Mouse (Mus musculus) embryonic stem cell, embryonic (primary cell): Measurements from ENCODE around the gene Eef1akmt4.

Experiments
- CTCF ChIA-PET, 4 experiments: fragments of 300-600 bp in 2 of 4; fragments of 350-600 bp in 2 of 4; sonication (Branson Sonifier 250); formaldehyde crosslinking; loops; one replicate each; lab custom pipeline; 2022; ENCODE audit warnings: inconsistent platforms in 2 of 4; lab: Charles Lee
- POLR2A ChIA-PET, 4 experiments: fragments of 300-600 bp in 2 of 4; fragments of 350-600 bp in 2 of 4; sonication (Branson Sonifier 250); formaldehyde crosslinking; loops; one replicate each; lab custom pipeline; 2022; ENCODE audit warnings: antibody characterized with exemption in 4 of 4, inconsistent platforms in 1 of 4; lab: Charles Lee

The Eef1akmt4 gene

GRCm38 (mm10) chr16:20611357-20612227 is at the start of gene Eef1akmt4, which contains the start of the genes Gm49333 and Alg3:
Eef1akmt4 (plus strand) TSS chr16:20611593.
Gm49333 (plus strand) TSS chr16:20611610.
Alg3 (minus strand) TSS chr16:20611735.
- CTCF ChIA-PET: interaction anchor here (0.6 to 1.5 kb wide), 9 partner anchors 9 to 859 kb away, joined by 3 to 7 read pairs (median 3); partner anchors contain the start of gene Camk2n2 (in 1 of the 4)
- POLR2A ChIA-PET: interaction anchor here (0.6 to 4.3 kb wide), 89 partner anchors 8 to 1734 kb away, joined by 3 to 87 read pairs (median 5); partner anchors contain the start of genes Abcf3 (in 3 of the 4), Ap2m1 (in 3 of the 4), Camk2n2 (in 3 of the 4) and Eif2b5 (in 3 of the 4)

- POLR2A ChIA-PET: interaction anchor here in 3 of 4 experiments (0.6 to 2.4 kb wide), 10 partner anchors 11 to 1451 kb away, joined by 3 to 8 read pairs (median 4); partner anchors contain the start of genes Abcf3 (in 1 of the 3), Alg3 (in 1 of the 3), Dvl3 (in 1 of the 3) and Eef1akmt4 (in 1 of the 3)
These were observed 46.3 kb upstream of the Eef1akmt4 start for GRCm38 (mm10) chr16:20565075-20565474.

GRCm38 (mm10) chr16:20589366-20589938 is 21.9 kb upstream of the Eef1akmt4 start, which contains the start of gene Vwa5b2:
Vwa5b2 (plus strand) TSS chr16:20589471.
- CTCF ChIA-PET: no interaction called here
- POLR2A ChIA-PET: interaction anchor here in 3 of 4 experiments (0.5 to 3.2 kb wide), 13 partner anchors 10 to 195 kb away, joined by 3 to 21 read pairs (median 6); partner anchors contain the start of genes Abcf3 (in 2 of the 3), Alg3 (in 2 of the 3), Eef1akmt4 (in 2 of the 3) and Gm49333 (in 2 of the 3)

More at GRCm38 (mm10) chr16:20565075-20565474, 46.3 kb upstream of the Eef1akmt4 start:
- CTCF ChIA-PET: no interaction called here

- ChIA-PET POLR2A (interaction anchor here (0.5 to 3.2 kb wide), 21 partner anchors 9 to 195 kb away, joined by 3 to 21 read pairs (median 6); partner anchors contain the start of genes Alg3 (in 4 of the 4), Eef1akmt4 (in 4 of the 4), Gm49333 (in 4 of the 4) and Abcf3 (in 2 of the 4)), CTCF (interaction anchor here in 3 of 4 experiments (0.6 to 1.4 kb wide), 4 partner anchors 21 to 349 kb away, joined by 3 to 6 read pairs (median 3); partner anchors contain the start of genes Alg3 (in 1 of the 3), Eef1akmt4 (in 1 of the 3), Gm49333 (in 1 of the 3) and Map6d1 (in 1 of the 3))
These were observed 21.3 kb upstream of the Eef1akmt4 start for GRCm38 (mm10) chr16:20589939-20590679.

GRCm38 (mm10) chr16:20590680-20591038 is 20.7 kb upstream of the Eef1akmt4 start:
- CTCF ChIA-PET: interaction anchor here (0.6 to 1.4 kb wide), 5 partner anchors 21 to 350 kb away, joined by 3 to 6 read pairs (median 3); partner anchors contain the start of genes Alg3 (in 1 of the 4), Eef1akmt4 (in 1 of the 4), Gm49333 (in 1 of the 4) and Map6d1 (in 1 of the 4)
- POLR2A ChIA-PET: interaction anchor here (1.0 to 3.2 kb wide), 19 partner anchors 11 to 92 kb away, joined by 3 to 21 read pairs (median 7); partner anchors contain the start of genes Alg3 (in 4 of the 4), Eef1akmt4 (in 4 of the 4), Gm49333 (in 4 of the 4) and Abcf3 (in 2 of the 4)

GRCm38 (mm10) chr16:20591076-20591705 is 20.2 kb upstream of the Eef1akmt4 start:
- ChIA-PET CTCF (interaction anchor here in 3 of 4 experiments (0.6 to 1.4 kb wide), 4 partner anchors 20 to 152 kb away, joined by 3 to 6 read pairs (median 4); partner anchors contain the start of genes Alg3 (in 1 of the 3), Eef1akmt4 (in 1 of the 3) and Gm49333 (in 1 of the 3)), POLR2A (interaction anchor here (0.6 to 3.2 kb wide), 25 partner anchors 10 to 132 kb away, joined by 3 to 21 read pairs (median 6); partner anchors contain the start of genes Alg3 (in 4 of the 4), Eef1akmt4 (in 4 of the 4), Gm49333 (in 4 of the 4) and Dvl3 (in 2 of the 4))

- POLR2A ChIA-PET: interaction anchor here in 2 of 4 experiments (1.0 to 1.6 kb wide), 5 partner anchors 9 to 98 kb away, joined by 3 to 4 read pairs (median 3); no protein-coding TSS in a partner anchor
These were observed 16.2 kb upstream of the Eef1akmt4 start for GRCm38 (mm10) chr16:20595060-20595673.

GRCm38 (mm10) chr16:20595737-20596136 is 15.7 kb upstream of the Eef1akmt4 start:
- CTCF ChIA-PET: interaction anchor here in 1 of 4 experiments (0.5 kb wide), 1 partner anchor 47 kb away, joined by 3 read pairs; no protein-coding TSS in a partner anchor
- POLR2A ChIA-PET: interaction anchor here in 2 of 4 experiments (0.7 to 1.3 kb wide), 7 partner anchors 9 to 99 kb away, joined by 3 to 5 read pairs (median 3); partner anchors contain the start of genes Eef1akmt4 (in 1 of the 2) and Gm49333 (in 1 of the 2)

More at GRCm38 (mm10) chr16:20595060-20595673, 16.2 kb upstream of the Eef1akmt4 start:
- CTCF ChIA-PET: interaction anchor here in 2 of 4 experiments (0.5 to 0.8 kb wide), 2 partner anchors 48 to 57 kb away, joined by 3 read pairs; no protein-coding TSS in a partner anchor

GRCm38 (mm10) chr16:20596687-20597441 is 14.5 kb upstream of the Eef1akmt4 start:
- CTCF ChIA-PET: interaction anchor here in 1 of 4 experiments (0.6 kb wide), 1 partner anchor 48 kb away, joined by 3 read pairs; no protein-coding TSS in a partner anchor
- POLR2A ChIA-PET: interaction anchor here in 3 of 4 experiments (0.7 to 1.7 kb wide), 8 partner anchors 8 to 100 kb away, joined by 3 to 6 read pairs (median 4); partner anchors contain the start of genes Eef1akmt4 (in 2 of the 3), Gm49333 (in 2 of the 3), Alg3 (in 1 of the 3) and Dvl3 (in 1 of the 3)

- CTCF ChIA-PET: no interaction called here
- POLR2A ChIA-PET: interaction anchor here in 3 of 4 experiments (0.7 to 5.1 kb wide), 10 partner anchors 9 to 91 kb away, joined by 3 to 42 read pairs (median 4); partner anchors contain the start of genes Alg3 (in 1 of the 3), Ap2m1 (in 1 of the 3), Eef1akmt4 (in 1 of the 3) and Gm49333 (in 1 of the 3)
These were observed 10.9 kb upstream of the Eef1akmt4 start for GRCm38 (mm10) chr16:20600511-20600910.

- ChIA-PET POLR2A (interaction anchor here in 3 of 4 experiments (0.6 to 3.5 kb wide), 11 partner anchors 8 to 146 kb away, joined by 3 to 19 read pairs (median 4); partner anchors contain the start of genes Camk2n2 (in 2 of the 3) and Ap2m1 (in 1 of the 3)), CTCF (no interaction called here)
These were observed 6.7 kb upstream of the Eef1akmt4 start for GRCm38 (mm10) chr16:20604705-20605104.

GRCm38 (mm10) chr16:20610501-20611356 is 664 bp upstream of the Eef1akmt4 start:
- ChIA-PET POLR2A (interaction anchor here (0.5 to 4.3 kb wide), 93 partner anchors 7 to 1733 kb away, joined by 3 to 87 read pairs (median 4); partner anchors contain the start of genes Camk2n2 (in 4 of the 4), Abcf3 (in 3 of the 4), Ap2m1 (in 3 of the 4) and Eif2b5 (in 3 of the 4)), CTCF (interaction anchor here (0.6 to 1.5 kb wide), 8 partner anchors 10 to 860 kb away, joined by 3 to 7 read pairs (median 3); partner anchors contain the start of gene Camk2n2 (in 1 of the 4))
